Mouse (Mus musculus): ENCODE measurements around the gene Gcnt4.

GRCm38 (mm10) chr13:96932745-96933144 is 8.3 kb downstream of the Gcnt4 start:
- TF ChIP-seq CTCF (IDR thresholded peaks at IDR 0.05; ENCODE audit: extremely low read depth, insufficient read length, insufficient replicate concordance, low read depth, low read length) (no peak), POLR2A (IDR thresholded peaks at IDR 0.05; ENCODE audit: low read depth, low read length) (no peak)
